30 mouse cellular contexts compared by ENCODE assay signal in the genomic region with DNA sequence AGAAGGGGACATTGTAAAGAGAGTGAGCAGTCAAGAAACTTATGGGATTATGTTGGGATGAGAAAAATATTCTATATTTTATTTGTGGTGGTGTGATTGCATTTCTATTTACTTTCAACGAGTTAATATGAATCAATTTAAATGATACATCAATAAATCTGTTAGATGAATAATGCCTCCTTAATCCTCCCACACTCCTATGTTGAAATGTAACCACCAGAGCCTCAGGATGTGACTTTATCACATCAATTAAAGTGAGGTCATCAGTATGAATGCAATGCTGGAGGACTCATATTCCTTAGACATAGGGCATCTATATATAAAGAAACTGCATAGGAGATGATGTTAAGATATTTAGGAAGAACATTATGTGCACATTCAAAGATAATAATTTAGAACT.
"Had no signal": no experiment of that assay in that cellular context is flagged by ENCODE, and none has a peak within 500 bp of the region (broad histone marks: within the 10 kb centered on the region; RNA-seq: fewer than 3 reads in every experiment).

No protein-coding gene starts in this region.

- H3K9ac ChIP-seq: limb, embryonic 12.5 days; limb, embryonic 13.5 days; limb, embryonic 15.5 days; liver, embryonic 12.5 days; liver, embryonic 13.5 days; liver, embryonic 14.5 days; liver, embryonic 15.5 days; liver, postnatal 0 days; lung, embryonic 14.5 days; lung, embryonic 15.5 days; midbrain, embryonic 12.5 days; midbrain, embryonic 13.5 days; midbrain, embryonic 15.5 days had no signal

- H3K4me1 ChIP-seq: limb, embryonic 10.5 days; limb, embryonic 12.5 days; limb, embryonic 13.5 days; limb, embryonic 15.5 days; liver, embryonic 12.5 days; liver, embryonic 13.5 days; liver, embryonic 15.5 days; lung, embryonic 15.5 days; megakaryocyte, embryonic 14.5 days; midbrain, embryonic 10.5 days; midbrain, embryonic 12.5 days; midbrain, embryonic 13.5 days; midbrain, embryonic 15.5 days had no signal

- H3K9me3 ChIP-seq: limb, embryonic 10.5 days; limb, embryonic 12.5 days; limb, embryonic 13.5 days; limb, embryonic 15.5 days; liver, embryonic 12.5 days; liver, embryonic 13.5 days; liver, embryonic 15.5 days; lung, embryonic 15.5 days; megakaryocyte, embryonic 14.5 days; midbrain, embryonic 10.5 days; midbrain, embryonic 12.5 days; midbrain, embryonic 13.5 days; midbrain, embryonic 15.5 days had no signal

- DNase-seq: left cerebral cortex, postnatal 4 days; liver; liver, embryonic 13.5 days; liver, postnatal 0 days; lung, adult 18-20 months; lung, adult 2 months; lung, embryonic 14.5 days; lung, postnatal 10 days; lung, postnatal 14 days; lung, postnatal 36 days; lung, postnatal 4 days; midbrain, embryonic 14.5 days had no signal

- H3K4me3 ChIP-seq: left cerebral cortex, adult 2 months; limb, embryonic 10.5 days; limb, embryonic 12.5 days; limb, embryonic 13.5 days; limb, embryonic 15.5 days; liver, embryonic 12.5 days; liver, embryonic 13.5 days; liver, embryonic 15.5 days; lung, embryonic 15.5 days; megakaryocyte, embryonic 14.5 days; midbrain, embryonic 10.5 days; midbrain, embryonic 12.5 days; midbrain, embryonic 13.5 days; midbrain, embryonic 15.5 days had no signal

- H3K36me3 ChIP-seq: limb, embryonic 10.5 days; limb, embryonic 12.5 days; limb, embryonic 13.5 days; limb, embryonic 15.5 days; liver, embryonic 12.5 days; liver, embryonic 13.5 days; liver, embryonic 15.5 days; lung, embryonic 15.5 days; midbrain, embryonic 10.5 days; midbrain, embryonic 12.5 days; midbrain, embryonic 13.5 days; midbrain, embryonic 15.5 days had no signal

- H3K27me3 ChIP-seq: limb, embryonic 12.5 days; limb, embryonic 13.5 days; limb, embryonic 15.5 days; liver, embryonic 12.5 days; liver, embryonic 13.5 days; liver, embryonic 15.5 days; lung, embryonic 15.5 days; megakaryocyte, embryonic 14.5 days; midbrain, embryonic 12.5 days; midbrain, embryonic 13.5 days; midbrain, embryonic 15.5 days had no signal

- ATAC-seq: liver, embryonic 12.5 days; liver, postnatal 0 days; midbrain, embryonic 13.5 days; midbrain, embryonic 15.5 days; midbrain, embryonic 16.5 days had no signal

- H3K27ac ChIP-seq: left cerebral cortex, adult 2 months; limb, embryonic 10.5 days; limb, embryonic 12.5 days; limb, embryonic 13.5 days; limb, embryonic 15.5 days; liver, embryonic 12.5 days; liver, embryonic 13.5 days; liver, embryonic 14.5 days; liver, embryonic 15.5 days; lung, embryonic 15.5 days; macrophage; midbrain, embryonic 10.5 days; midbrain, embryonic 12.5 days; midbrain, embryonic 13.5 days; midbrain, embryonic 15.5 days had no signal

- H3K4me2 ChIP-seq: limb, embryonic 12.5 days; limb, embryonic 13.5 days; limb, embryonic 15.5 days; liver, embryonic 11.5 days; liver, embryonic 12.5 days; liver, embryonic 13.5 days; liver, embryonic 15.5 days; lung, embryonic 14.5 days; lung, embryonic 15.5 days; midbrain, embryonic 11.5 days; midbrain, embryonic 12.5 days; midbrain, embryonic 13.5 days; midbrain, embryonic 15.5 days had no signal
